Mouse (Mus musculus): ENCODE data around the gene Foxd1.
A peak's percentile ranks its signal among the peaks of the same experiment; 100 is the strongest.

The Foxd1 gene

DNA sequence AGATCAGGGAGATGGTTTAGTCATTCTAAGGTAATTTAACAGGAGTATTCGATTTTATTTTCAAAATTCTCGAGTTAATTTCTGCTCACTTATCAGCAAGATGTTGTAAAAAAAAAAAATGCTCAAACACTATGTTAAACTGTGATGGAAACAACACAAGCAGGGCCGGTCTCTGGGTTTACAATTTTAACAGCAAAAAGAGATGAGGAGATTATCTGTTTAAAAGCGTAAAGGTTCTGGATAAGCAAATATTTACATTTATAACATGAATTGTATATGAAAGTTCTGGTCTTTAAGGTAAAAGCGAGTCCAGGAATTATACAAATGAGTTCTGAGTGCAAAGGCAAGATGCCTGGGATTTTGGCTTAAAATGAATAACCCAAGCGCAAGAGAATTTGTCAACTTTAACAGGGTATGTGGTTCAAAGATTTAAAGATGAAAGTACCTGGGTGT lies 3.0 kb downstream of the Foxd1 start:
- no peak for TF ChIP-seq CTCF (conservative IDR thresholded peaks at IDR 0.05; ENCODE audit: low read length)
- no peak for TF ChIP-seq NANOG (IDR thresholded peaks at IDR 0.05; ENCODE audit: borderline replicate concordance, low read length)
- TF ChIP-seq POU5F1 (IDR thresholded peaks at IDR 0.05; ENCODE audit: borderline replicate concordance, low read length) = no peak
- peaks cover 84% of the 10 kb centered on the region for H3K27me3 ChIP-seq (ENCODE audit: insufficient read depth, low read length)
- H3K4me3 ChIP-seq (replicated peaks; ENCODE audit: low read length) = no peak overlapping the region
- peaks cover 39% of the 10 kb centered on the region for H3K4me1 ChIP-seq (replicated peaks; ENCODE audit: low read depth, low read length)
- no peaks in the 10 kb centered on the region for H3K9me3 ChIP-seq (ENCODE audit: low read length)
- no peaks in the 10 kb centered on the region for H3K36me3 ChIP-seq (ENCODE audit: insufficient read depth, low read length)

GRCm38 (mm10) chr13:98357433-98358423 lies 3.7 kb downstream of the Foxd1 start:
- Histone ChIP-seq H3K4me3 (replicated peaks; ENCODE audit: low read length) (peak overlapping the region; percentile 53), H3K4me1 (replicated peaks; ENCODE audit: low read depth, low read length) (peaks cover 39% of the 10 kb centered on the region), H3K9me3 (ENCODE audit: low read length) (no peaks in the 10 kb centered on the region), H3K27me3 (ENCODE audit: insufficient read depth, low read length) (peaks cover 84% of the 10 kb centered on the region), H3K36me3 (ENCODE audit: insufficient read depth, low read length) (no peaks in the 10 kb centered on the region)
- TF ChIP-seq POU5F1 (IDR thresholded peaks at IDR 0.05; ENCODE audit: borderline replicate concordance, low read length) = no peak
- no peak for TF ChIP-seq NANOG (IDR thresholded peaks at IDR 0.05; ENCODE audit: borderline replicate concordance, low read length)
- TF ChIP-seq CTCF (conservative IDR thresholded peaks at IDR 0.05; ENCODE audit: low read length) = no peak

DNA sequence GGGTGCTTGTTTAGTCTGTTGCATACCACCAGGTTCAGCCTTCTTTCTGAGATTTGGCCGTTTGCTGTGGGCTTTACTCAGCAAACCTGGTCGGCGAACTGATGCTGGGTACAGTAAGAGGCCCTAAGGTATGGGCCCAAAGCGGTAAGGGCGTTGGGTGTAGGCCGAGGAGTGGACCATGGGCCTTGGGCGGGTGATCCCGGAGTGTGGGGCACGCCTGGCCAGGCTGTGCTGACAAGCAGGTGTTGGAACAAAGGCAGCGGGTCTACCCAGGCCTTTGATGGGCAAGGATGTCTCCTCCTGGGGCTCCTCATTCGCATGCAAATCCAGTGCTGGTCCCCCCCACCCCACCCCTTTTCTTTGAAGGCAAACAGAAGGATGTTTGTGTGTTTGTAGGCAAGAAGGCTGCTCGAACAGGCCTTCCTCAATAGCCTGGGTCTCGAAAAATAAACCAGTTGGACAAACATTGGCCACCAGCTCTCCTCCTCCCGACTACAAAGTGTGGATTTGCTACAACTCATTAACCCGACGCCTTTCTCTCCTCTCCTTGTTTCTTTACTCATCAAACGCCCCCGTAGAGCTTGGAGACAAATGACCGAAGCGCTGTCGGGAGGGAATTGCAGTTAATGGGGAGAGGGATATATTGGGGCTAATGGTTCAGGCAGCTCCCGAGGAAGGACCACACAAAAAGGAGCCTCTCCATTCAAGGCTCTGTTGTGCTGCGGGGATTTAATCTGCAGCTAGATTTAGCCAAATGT lies 4.6 kb downstream of the Foxd1 start:
- peaks cover 85% of the 10 kb centered on the region for H3K27me3 ChIP-seq (ENCODE audit: insufficient read depth, low read length)
- H3K4me3 ChIP-seq (replicated peaks; ENCODE audit: low read length) = peak overlapping the region; percentile 53
- no peaks in the 10 kb centered on the region for H3K36me3 ChIP-seq (ENCODE audit: insufficient read depth, low read length)
- no peaks in the 10 kb centered on the region for H3K9me3 ChIP-seq (ENCODE audit: low read length)
- H3K4me1 ChIP-seq (replicated peaks; ENCODE audit: low read depth, low read length) = peaks cover 37% of the 10 kb centered on the region
- no peak for TF ChIP-seq NANOG (IDR thresholded peaks at IDR 0.05; ENCODE audit: borderline replicate concordance, low read length)
- TF ChIP-seq POU5F1 (IDR thresholded peaks at IDR 0.05; ENCODE audit: borderline replicate concordance, low read length) = 0 out of 2 replicates have a peak, but pooled peaks have one; percentile 5

GRCm38 (mm10) chr13:98359337-98359736 lies 5.3 kb downstream of the Foxd1 start:
- no peaks in the 10 kb centered on the region for H3K9me3 ChIP-seq (ENCODE audit: low read length)
- TF ChIP-seq POU5F1 (IDR thresholded peaks at IDR 0.05; ENCODE audit: borderline replicate concordance, low read length) (no peak), NANOG (IDR thresholded peaks at IDR 0.05; ENCODE audit: borderline replicate concordance, low read length) (no peak), CTCF (conservative IDR thresholded peaks at IDR 0.05; ENCODE audit: low read length) (no peak)

GRCm38 (mm10) chr13:98360391-98360790 lies 6.3 kb downstream of the Foxd1 start:
- H3K4me3 ChIP-seq (replicated peaks; ENCODE audit: low read length) = no peak overlapping the region
- H3K4me1 ChIP-seq (replicated peaks; ENCODE audit: low read depth, low read length) = peaks cover 34% of the 10 kb centered on the region
- H3K27me3 ChIP-seq (ENCODE audit: insufficient read depth, low read length) = peaks cover 85% of the 10 kb centered on the region
- no peaks in the 10 kb centered on the region for H3K36me3 ChIP-seq (ENCODE audit: insufficient read depth, low read length)
- H3K9me3 ChIP-seq (ENCODE audit: low read length) = no peaks in the 10 kb centered on the region
- TF ChIP-seq CTCF (conservative IDR thresholded peaks at IDR 0.05; ENCODE audit: low read length) (no peak), NANOG (IDR thresholded peaks at IDR 0.05; ENCODE audit: borderline replicate concordance, low read length) (no peak), POU5F1 (IDR thresholded peaks at IDR 0.05; ENCODE audit: borderline replicate concordance, low read length) (no peak)

More at GRCm38 (mm10) chr13:98359337-98359736, 5.3 kb downstream of the Foxd1 start:
- no peaks in the 10 kb centered on the region for H3K36me3 ChIP-seq (ENCODE audit: insufficient read depth, low read length)
- H3K27me3 ChIP-seq (ENCODE audit: insufficient read depth, low read length) = peaks cover 83% of the 10 kb centered on the region
- H3K4me3 ChIP-seq (replicated peaks; ENCODE audit: low read length) = no peak overlapping the region; the same call in 1 of the 2 replicates
- peaks cover 32% of the 10 kb centered on the region for H3K4me1 ChIP-seq (replicated peaks; ENCODE audit: low read depth, low read length)

DNA sequence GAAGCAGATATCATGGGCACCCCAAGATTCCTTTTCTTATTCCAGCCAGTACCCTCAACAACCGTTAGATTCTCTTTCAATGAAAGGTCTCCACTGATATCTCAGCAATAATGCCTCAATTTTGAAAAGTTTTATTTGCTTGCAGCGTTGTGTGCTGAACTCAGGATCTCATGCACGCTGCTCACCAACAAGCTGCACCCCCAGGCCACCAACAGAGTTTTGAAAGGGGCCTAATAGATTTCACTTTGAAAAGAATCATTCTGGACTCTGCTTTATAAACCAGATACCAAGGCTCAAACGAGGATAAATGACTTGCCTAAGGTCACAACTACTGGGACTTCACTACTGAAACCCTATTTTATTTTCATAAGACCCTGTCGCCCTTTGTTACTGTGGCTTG lies 7.1 kb downstream of the Foxd1 start:
- Histone ChIP-seq H3K4me1 (replicated peaks; ENCODE audit: low read depth, low read length) (peaks cover 36% of the 10 kb centered on the region), H3K36me3 (ENCODE audit: insufficient read depth, low read length) (no peaks in the 10 kb centered on the region), H3K9me3 (ENCODE audit: low read length) (no peaks in the 10 kb centered on the region), H3K4me3 (replicated peaks; ENCODE audit: low read length) (no peak overlapping the region), H3K27me3 (ENCODE audit: insufficient read depth, low read length) (peaks cover 87% of the 10 kb centered on the region)
- TF ChIP-seq POU5F1 (IDR thresholded peaks at IDR 0.05; ENCODE audit: borderline replicate concordance, low read length) (no peak), NANOG (IDR thresholded peaks at IDR 0.05; ENCODE audit: borderline replicate concordance, low read length) (no peak), CTCF (conservative IDR thresholded peaks at IDR 0.05; ENCODE audit: low read length) (no peak)

DNA sequence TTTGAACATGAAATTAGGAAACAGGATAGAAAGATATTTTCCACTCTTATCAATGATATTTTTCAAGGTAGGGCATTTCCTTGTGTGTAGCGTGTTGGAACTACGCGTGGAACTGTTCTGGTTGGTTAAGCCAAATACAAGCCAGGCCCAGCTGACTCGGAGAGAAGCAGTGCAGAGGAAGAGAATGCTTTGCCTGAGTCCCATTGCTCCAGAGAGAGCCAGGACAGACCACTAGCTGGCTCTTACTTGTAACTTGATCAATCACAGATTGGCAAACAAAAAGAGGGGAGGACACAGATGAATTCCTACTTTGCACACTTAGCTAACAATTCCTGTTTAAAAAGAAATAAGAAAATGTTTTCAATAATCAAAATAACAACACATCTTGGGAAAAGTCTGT lies 9.0 kb downstream of the Foxd1 start:
- H3K9me3 ChIP-seq (ENCODE audit: low read length) = no peaks in the 10 kb centered on the region
- no peak overlapping the region for H3K4me3 ChIP-seq (replicated peaks; ENCODE audit: low read length)
- no peaks in the 10 kb centered on the region for H3K36me3 ChIP-seq (ENCODE audit: insufficient read depth, low read length)
- peaks cover 89% of the 10 kb centered on the region for H3K27me3 ChIP-seq (ENCODE audit: insufficient read depth, low read length)
- peaks cover 36% of the 10 kb centered on the region for H3K4me1 ChIP-seq (replicated peaks; ENCODE audit: low read depth, low read length)
- TF ChIP-seq CTCF (conservative IDR thresholded peaks at IDR 0.05; ENCODE audit: low read length) (no peak), NANOG (IDR thresholded peaks at IDR 0.05; ENCODE audit: borderline replicate concordance, low read length) (no peak), POU5F1 (IDR thresholded peaks at IDR 0.05; ENCODE audit: borderline replicate concordance, low read length) (no peak)

GRCm38 (mm10) chr13:98365081-98365480 lies 11.0 kb downstream of the Foxd1 start:
- H3K27me3 ChIP-seq (ENCODE audit: insufficient read depth, low read length) = peaks cover 89% of the 10 kb centered on the region
- TF ChIP-seq POU5F1 (IDR thresholded peaks at IDR 0.05; ENCODE audit: borderline replicate concordance, low read length) (no peak), CTCF (conservative IDR thresholded peaks at IDR 0.05; ENCODE audit: low read length) (no peak), NANOG (IDR thresholded peaks at IDR 0.05; ENCODE audit: borderline replicate concordance, low read length) (no peak)
- no peak overlapping the region for H3K4me3 ChIP-seq (replicated peaks; ENCODE audit: low read length)
- peaks cover 18% of the 10 kb centered on the region for H3K4me1 ChIP-seq (replicated peaks; ENCODE audit: low read depth, low read length)
- H3K9me3 ChIP-seq (ENCODE audit: low read length) = no peaks in the 10 kb centered on the region
- no peaks in the 10 kb centered on the region for H3K36me3 ChIP-seq (ENCODE audit: insufficient read depth, low read length)

Data from E14TG2a.4 (cell line).